Mouse (Mus musculus): ENCODE data around the gene Ptprg.

Ptprg gene

DNA sequence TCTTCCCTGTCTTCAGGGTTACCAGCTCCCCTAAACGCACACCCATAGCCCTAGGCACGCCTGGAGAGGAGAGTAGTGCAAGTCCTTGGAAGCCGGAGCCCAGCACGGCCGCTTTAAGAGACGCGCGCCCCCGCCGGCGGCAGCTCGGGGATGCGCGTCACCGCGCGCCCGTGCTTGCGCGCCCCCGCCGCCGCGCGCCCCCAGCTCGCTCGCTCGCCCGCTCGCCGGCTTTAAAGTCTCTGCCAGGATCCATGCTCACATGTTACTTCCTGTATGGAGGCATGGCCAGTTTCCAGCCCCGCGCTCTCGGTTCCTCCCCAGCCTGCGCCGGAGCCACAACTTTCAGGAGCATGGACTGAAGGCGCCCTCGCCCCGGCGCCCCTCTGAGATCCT is at the start of gene Ptprg:
Ptprg (plus strand) TSS at position 260 of the 393 bp plus-strand sequence.
- DNase-seq (ENCODE audit: low spot score in 2 of 2) = peak; percentile 80 to 86

DNA sequence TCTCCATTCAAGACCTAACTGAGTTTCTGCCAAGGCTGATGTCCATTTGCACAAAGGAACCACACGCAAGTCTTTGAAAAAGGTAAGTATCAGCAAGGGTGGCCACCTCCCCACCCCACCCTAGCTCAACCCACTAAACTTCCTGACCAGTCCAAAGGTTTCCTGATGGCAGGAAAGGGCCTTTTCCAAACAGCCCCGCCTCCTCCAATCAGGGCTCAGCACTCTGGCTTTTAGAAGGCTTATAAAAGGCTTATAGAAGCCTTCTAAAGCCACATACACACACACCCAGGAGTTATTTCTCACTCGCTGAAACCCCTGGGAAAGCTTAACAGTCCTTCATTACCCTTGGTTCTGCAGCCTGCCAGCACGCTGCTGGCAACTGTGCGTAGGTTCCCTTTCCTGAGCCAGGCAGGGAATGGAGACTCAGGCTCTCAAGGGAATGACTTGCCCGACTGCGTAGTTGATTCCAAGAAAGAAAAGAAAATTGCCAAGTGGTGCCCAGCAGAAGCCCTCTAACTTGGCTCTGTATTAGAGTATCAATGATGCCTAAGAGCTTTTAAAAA is 49.4 kb upstream of the Ptprg start:
- DNase-seq (ENCODE audit: low spot score in 2 of 2) = no peak

DNA sequence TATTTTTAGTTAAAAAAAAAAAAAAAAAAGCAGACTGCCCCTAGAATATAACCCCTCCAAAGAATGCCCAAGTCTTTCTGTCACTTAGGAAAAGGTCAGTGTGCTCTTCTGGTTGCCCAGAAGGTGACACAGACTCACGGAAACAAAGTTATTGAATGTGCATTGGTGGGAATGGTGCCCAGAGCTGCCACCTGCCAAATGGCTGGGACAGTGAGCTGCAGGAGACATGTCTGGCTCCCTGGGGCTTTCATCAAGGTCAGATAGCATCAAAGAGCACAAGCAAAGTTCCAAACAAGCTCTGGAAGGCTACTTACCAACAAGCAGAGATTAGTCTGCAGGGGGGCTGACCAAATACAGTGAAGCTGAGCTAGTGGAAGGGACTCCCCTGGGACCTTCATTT is 43.2 kb upstream of the Ptprg start:
- DNase-seq (ENCODE audit: low spot score in 2 of 2) = no peak

DNA sequence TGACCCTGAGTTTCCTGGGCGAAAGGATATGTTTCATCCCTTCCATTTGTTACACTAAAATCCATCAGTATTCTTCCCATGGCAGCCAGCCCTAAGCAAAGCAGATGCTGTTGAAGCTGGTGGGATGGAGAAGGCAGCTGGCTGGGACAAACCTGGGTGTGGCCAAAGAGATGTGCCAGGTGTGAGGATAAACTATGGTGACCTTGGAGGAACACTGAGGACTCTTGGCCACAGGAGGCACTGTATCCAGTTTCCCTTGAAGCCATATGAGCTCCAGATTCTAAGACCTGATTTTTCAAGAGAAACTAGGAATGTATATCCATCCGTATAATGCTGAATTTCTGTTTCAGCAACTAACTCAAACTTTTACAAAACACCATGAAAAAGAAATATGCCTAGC is 34.2 kb upstream of the Ptprg start:
- DNase-seq (ENCODE audit: low spot score in 2 of 2) = no peak

DNA sequence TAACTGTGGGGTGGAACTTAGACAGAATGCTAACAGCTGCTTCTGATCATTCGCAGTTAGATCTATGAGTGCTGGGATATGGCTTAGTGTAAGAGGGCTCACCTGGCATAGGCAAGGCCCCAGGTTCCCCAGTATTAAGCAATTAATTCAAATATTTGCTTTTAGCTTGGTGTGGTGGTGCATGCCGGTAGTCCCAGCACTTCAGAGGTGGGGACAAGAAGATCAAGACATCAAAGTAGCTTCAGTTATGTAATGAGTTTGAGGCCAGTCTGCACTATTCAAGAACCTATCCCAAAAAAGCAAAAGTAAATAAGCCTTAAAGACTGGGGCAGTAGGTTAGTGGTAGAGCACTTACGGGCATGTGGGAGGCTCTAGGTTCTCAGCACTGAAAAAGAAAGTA is 30.3 kb upstream of the Ptprg start:
- no peak for DNase-seq (ENCODE audit: low spot score in 2 of 2)

DNA sequence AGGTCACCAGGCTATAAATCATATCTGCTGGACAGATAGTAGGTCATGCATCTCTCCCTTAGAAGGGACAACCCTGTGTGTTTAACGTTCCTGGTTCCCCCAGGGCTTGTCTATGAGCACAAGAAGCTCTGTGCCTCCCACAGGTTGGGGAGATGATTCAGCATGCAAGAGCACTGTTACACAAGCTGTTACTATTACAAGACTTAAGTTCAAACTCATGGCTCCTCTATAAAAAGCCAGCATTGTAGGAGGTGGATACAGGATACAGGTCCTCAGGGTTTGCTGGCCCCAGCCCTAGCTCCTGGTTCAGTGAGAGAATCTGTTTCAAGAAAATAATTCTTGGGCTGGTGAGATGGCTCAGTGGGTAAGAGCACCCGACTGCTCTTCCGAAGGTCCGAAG is 23.7 kb upstream of the Ptprg start:
- DNase-seq (ENCODE audit: low spot score in 2 of 2) = no peak

DNA sequence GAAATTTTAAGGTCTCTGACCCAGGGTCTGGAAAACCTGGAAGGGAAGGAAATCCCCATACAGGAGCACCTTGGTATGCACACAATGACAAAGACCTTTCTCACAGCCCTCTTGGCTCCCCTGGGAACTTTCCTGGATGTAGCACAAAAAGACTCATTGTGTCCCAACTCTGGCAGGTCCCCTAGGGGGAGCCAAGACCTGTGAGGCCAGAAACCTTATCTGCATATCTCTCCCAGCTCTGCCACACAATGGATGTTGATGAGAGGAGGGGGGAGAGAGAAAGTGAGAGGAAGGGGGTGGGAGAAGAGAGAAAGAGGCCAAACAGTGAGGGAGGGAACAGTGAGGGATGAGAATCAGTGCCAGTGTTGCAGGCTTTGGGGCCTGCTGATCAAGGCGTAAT is 18.9 kb upstream of the Ptprg start:
- no peak for DNase-seq (ENCODE audit: low spot score in 2 of 2)

DNA sequence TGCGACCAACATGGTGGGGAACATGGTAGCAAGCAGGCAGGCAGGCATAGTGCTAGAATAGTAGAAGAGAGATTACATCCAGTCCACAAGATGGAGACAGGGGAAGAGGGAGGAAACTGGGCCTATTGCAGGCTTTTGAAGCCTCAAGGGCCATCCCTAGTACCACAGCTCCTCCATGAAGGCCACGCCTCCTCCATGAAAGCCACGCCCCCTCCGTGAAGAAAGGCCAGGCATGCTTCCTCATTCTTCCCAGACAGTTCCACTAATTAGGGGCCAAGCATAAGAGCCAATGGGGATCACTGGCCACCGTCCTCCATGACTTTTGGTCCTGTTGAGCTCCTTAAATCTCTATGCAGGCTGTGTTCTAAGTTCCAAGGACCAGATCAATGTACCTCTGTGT is 17.2 kb upstream of the Ptprg start:
- no peak for DNase-seq (ENCODE audit: low spot score in 2 of 2)

DNA sequence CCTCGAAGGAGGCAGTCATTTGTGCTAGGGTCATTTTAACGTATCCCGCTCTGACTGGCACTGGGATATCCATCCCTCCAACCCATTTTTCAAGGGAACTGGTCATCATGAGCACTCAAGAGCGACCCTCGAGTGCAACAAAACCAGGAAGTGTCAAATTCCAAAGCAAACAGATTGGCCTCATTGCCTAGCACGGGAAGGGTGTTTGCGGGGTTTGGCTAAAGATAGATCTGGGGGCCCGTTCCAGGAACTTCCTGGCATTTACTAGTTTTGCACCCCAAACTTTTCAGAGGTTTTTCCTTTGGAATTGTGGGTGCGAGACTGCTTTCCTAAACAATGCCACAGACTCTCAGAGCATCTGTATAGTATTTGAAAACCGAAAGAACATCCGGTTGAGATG is 1.4 kb upstream of the Ptprg start:
- no peak for DNase-seq (ENCODE audit: low spot score in 2 of 2)

DNA sequence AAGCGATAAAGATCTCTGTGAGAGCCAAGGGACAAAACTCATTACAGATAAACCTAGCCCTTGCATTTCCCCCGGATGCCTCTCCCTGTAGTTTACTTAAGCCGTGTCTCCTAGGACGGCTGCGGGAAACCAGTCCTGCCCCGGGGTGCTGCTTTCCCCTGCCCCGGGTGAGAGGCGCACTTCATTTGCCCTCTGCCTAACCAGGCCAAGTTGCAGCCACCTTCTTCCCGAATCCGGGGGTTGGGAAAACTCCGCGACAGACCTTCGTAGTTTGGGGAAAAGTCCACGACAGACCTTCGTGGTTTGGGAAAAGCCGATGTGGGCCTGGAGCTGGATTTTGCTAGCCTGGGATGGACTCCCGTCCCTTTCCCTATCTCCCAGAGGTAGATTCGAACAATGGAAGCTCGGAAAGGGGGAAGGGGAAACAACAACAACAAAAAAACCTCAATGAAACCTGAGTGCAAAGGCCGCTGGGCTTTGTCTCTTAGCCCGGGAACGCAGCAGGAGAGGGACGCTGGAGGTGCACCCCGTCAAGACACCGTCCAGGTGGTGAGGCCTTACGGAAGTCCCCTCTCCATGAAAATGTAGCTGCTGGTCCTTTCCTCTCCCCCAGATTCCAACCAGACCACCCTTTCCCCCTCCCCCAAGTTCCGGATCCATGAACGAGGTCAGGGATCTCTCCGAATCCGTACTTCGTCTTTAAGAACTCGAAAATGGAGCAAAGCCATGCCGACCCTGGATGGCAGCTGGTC is 635 bp upstream of the Ptprg start:
- DNase-seq (ENCODE audit: low spot score in 2 of 2) = peak in 1 of 2 experiments; percentile 34

DNA sequence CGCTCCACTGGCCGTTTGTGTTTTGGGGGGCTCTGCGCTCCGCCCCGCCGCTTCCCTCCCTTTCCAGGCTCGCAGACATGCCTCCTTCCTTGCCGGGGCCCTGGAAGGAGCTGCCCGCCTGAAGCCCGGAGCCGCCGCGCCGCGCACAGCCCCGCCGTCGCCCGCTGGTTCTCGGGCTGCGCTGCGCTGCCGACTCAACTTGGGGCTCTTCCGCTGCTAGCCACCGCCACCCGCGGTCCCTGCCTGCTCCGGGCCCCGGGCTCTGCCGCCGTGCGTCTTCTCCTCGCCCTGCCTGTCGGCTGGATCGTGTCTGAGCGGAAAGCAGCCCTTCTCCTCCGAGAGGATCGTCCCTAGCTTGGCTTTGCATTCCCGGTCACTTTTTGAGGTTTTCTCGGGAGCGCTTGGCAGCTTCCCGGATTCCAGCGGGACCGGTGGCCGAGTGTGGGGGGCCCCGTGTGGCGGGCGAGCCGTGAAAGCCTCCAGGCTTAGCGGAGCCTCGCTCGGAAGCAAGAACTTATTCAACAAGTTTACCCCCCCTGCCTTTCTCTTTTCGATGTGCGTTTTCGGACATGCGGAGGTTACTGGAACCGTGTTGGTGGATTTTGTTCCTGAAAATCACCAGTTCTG is 460 bp downstream of the Ptprg start:
- DNase-seq (ENCODE audit: low spot score in 2 of 2) = no peak

DNA sequence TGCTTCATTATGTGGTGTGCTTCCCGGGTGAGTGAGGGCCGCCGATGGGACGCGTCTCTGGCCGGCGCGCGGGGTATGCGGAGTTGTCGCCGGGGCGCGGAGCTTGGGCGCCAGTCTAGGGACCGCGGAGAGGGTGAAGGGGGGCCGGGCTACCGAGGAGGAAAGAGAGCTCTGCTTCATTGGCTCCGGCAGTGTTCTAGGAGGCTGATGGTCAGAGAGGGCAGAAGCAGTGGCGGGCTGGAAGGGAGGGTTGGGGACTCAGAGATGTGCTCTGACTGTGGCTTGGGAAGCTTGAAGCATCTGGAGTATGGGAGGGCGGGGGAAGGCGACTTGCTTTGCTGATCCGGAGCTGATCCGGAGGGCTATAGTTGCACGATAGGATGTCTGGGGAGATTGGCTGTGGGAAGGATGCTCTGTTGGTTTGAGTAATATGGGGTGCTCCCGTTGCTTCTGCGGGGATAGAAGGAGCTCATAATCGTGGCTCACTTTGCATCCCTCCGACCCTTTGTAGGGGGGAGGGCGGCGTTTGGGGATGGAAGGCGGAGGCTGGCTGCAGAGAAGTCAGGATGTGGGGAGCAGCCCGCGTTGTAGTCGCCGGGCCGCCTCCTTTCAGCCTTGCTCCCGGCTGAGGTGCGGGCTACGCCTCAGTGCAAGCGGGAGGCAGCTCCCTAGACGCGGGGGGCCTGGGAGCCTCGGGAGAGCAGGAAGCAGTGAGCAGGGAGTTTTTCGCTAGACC is 1.1 kb downstream of the Ptprg start:
- DNase-seq (ENCODE audit: low spot score in 2 of 2) = peak; percentile 28 to 57

DNA sequence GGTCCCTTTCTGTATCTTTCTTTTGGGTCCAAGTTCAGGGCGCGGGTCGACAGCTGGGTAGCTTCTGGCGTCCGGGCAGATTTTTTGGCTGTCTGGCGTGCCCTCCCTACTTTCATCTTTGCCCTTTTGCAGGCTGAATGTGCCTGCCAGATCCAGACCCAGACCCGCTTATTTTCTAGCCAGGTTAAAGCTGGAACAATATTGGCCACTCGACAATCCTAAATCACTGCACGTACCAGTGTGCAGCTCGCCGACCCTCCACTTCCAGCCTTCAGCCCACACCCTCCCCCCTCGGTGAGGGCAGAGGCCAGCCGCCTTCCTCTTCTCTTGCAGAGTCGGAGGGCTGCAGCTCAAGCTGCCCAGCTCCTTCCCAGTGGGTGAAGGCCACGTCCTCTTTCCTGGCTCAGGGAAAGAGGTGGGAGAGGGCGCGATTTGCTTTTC is 1.7 kb downstream of the Ptprg start:
- peak in 1 of 2 experiments; percentile 42 for DNase-seq (ENCODE audit: low spot score in 2 of 2)

DNA sequence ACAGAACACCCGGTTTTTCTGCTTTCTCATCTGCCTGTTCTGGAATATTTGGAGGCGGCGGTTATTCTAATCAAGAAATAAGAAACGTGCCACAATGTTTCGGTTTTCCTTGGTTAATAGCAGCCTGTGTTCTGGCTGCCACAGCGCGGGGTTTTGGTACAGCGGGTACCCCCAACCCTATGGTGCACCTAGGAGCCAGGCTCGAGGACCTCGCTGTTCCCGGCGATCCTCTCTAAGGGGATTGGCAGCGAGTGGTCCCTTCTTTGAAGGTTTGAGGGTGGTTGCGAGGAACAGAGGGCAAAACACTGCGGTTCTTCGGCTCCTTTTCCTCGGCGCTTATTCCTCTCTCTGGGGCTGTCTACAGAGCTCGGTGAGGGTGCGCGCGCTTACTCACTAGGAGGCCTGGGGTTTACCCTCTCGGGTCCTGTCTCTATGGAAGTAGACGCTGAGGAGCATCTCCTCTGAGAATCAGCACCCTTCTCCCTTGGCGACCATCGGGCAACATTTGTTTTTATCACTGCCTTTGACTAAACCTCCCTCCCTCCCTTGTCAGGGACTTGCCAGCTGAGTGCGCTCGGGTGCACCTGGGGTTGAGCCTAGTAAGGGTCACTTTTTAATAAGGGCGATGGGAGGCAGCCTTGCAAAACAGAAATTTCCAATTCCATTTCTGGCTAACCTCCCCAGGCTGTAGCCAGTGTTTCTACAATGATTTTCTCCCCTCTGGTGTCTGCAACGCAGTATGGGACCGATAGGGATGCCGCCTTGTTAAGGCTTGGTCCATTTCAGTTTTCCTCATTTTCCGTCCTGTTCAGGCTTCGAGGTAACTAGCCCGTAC is 2.4 kb downstream of the Ptprg start:
- peak in 1 of 2 experiments; percentile 44 for DNase-seq (ENCODE audit: low spot score in 2 of 2)

DNA sequence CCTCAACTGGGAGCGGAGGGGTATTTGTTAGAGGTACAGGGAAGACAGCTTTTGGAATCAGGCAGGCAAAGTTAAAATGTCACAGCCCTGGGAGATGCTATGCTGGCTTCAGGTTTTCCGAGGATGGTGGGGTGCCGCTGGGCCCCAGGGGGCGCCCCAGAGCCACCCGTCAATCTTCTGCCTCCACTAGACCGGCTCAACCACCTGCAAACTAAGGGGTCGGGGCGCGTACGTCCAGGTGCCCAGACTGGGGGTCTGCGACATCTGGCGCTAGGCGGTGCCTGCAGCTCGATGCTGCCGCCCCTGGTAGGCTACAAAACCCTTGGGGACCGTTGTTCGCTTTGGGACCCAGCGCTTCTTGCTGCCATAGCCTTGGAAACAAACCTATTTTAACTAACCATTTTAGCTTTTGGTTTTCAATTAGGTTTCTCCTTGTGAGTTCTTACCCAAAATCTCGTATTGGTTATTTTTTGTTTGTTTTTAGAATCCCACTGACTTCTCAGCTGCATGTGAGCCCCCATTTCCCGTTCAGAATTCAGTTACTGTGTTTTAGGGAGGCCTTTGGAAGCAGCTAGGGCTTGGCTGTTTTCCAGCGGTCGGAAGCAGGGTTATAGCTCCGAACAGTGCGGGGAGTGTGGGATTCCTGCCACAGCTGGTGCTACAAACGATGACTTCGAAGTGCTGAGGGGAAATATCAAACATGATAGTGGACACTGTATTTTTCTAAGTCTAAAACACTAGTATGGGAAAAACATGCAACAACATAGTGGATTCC is 3.2 kb downstream of the Ptprg start:
- peak; percentile 65 to 73 for DNase-seq (ENCODE audit: low spot score in 2 of 2)

DNA sequence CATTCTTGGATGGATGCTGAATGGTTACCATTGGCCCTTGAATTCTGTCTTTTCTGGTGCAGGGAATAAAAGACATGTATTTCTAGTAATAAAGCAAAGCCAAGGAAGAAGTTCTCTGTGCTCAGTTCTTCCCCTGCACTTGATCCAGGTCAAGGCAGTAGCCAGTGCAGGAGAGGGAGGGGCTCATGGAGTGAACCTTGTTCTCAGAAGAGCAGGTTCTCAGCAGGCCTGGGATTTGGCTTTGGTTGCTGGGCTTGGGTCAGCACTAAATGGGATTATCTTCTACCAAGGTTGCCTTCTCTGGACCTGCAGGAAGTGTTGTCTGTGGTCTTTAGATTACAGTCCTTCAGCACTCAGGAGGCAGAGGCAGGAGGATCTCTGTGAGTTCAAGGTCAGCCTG is 5.2 kb downstream of the Ptprg start:
- no peak for DNase-seq (ENCODE audit: low spot score in 2 of 2)

DNA sequence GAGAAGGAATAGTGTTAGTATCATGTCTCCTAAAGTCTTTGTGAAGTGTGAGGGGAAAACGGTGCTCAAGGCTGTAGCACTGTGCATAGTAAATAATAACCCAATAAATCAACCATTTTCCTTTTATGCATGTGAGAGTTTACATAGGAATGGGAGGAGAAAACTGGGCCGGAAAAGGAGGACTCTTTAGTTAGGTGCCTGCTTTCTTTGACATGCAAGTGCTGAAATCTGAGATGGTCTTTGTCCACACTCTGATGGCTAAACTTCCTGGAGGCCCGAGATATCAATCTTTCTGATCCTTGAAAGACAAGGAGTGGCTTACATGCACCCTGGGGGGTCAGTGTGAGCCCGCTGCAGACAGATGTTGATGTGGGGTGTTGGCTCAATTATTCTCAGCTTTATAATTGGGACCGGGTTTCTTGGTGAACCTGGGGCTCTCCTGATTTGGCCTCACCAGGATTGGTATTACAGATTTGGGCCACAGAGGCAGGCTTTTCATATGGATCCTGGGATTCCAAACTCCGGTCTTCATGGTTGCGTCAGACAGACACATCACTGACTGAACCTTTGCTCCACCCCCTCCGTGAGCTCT is 7.4 kb downstream of the Ptprg start:
- no peak for DNase-seq (ENCODE audit: low spot score in 2 of 2)

DNA sequence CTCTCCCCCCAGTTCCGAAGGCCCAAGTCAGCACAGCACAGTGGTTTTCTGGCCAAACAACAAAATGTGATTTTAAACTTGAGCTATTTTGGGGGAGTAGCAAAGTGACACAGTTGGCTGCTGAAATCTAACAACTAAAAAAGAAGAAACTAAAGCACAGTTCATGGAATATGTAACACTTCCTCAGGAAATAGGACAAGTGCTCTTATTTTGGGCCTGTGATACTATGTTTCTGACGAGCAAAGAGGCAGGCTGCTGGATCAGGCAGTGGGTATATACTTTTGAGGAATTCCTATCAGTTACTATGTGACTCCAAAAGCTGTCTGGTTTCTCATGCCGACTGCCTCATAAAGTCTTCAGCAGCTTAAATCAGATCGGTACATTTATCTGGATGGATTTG is 8.1 kb downstream of the Ptprg start:
- DNase-seq (ENCODE audit: low spot score in 2 of 2) = no peak

DNA sequence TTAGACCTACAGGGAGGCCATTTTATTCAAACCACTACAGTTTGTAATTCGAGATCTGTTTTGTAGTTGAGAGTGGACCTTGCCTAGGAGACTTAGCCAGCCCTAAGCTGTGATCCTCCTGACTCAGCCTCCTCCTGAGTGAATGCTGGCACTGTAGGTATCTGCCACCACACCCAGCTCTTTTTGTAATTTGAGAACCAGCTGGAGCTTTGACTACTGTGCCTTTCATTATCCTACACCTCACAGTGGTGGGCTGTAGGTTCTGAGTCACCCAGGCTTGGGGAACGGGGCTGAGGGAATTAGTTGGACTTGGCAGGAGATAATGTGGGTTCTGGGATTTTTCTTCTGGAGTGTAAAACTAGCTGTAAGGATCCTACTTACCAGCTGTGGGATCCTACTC is 9.5 kb downstream of the Ptprg start:
- DNase-seq (ENCODE audit: low spot score in 2 of 2) = no peak

DNA sequence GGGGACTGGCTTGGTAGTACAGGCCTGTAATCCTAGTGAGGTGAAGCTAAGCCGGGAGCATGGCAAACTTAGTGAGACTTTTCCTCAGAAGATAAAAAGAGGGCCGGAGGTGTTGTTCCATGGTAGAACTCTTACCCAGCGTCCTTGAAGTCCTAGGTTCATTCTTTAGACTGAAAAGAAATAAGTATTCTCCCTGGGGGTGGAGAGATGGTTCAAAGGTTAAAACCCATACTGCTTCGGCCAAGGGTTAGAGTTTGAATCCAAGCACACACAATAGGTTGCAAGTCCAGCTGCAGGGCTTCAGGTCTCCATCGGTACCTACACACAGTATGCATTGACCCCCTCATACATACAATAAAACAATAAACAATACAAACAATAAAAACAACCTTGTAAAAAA is 10.3 kb downstream of the Ptprg start:
- DNase-seq (ENCODE audit: low spot score in 2 of 2) = no peak
